7 mouse cellular contexts compared by ENCODE assay signal in genomic region chrX:155337905-155338721, GRCm38 (mm10). TPM values are rescaled to one million over a fixed set of nuclear protein-coding genes. Genes with fewer than 3 reads are reported as not detected.
A peak's percentile ranks its signal among the peaks of the same experiment; 100 is the strongest.
DNase-seq lines count a peak whose midpoint lies in the region; ATAC-seq lines count a peak whose summit lies in the region.

No protein-coding gene starts in this region.

- H3K27me3 ChIP-seq in embryonic facial prominence, embryonic 10.5 days (replicated peaks; ENCODE audit: low read depth, poor library complexity, severe bottlenecking): no peaks in the 10 kb centered on the region
- no peaks in the 10 kb centered on the region for H3K27me3 ChIP-seq in limb, embryonic 13.5 days
- H3K27me3 ChIP-seq in midbrain, embryonic 16.5 days (ENCODE audit: control insufficient read depth, insufficient read depth, low read depth, low read length): no peaks in the 10 kb centered on the region

- WGBS in embryonic facial prominence, embryonic 10.5 days: 18% methylated on average over 49 of the region's 49 CpGs
- 13% methylated on average over 49 of the region's 49 CpGs for WGBS in limb, embryonic 13.5 days
- 21% methylated on average over 45 of the region's 49 CpGs for WGBS in midbrain, embryonic 16.5 days

- peak overlapping the region; percentile 67 for H3K4me3 ChIP-seq in embryonic facial prominence, embryonic 10.5 days
- H3K4me3 ChIP-seq in limb, embryonic 13.5 days: peak overlapping the region; percentile 59
- H3K4me3 ChIP-seq in midbrain, embryonic 16.5 days (ENCODE audit: low read depth, low read length): peak overlapping the region; percentile 58

- H3K4me2 ChIP-seq in limb, embryonic 13.5 days (replicated peaks): peak overlapping the region; percentile 55
- H3K4me2 ChIP-seq in midbrain, embryonic 16.5 days (ENCODE audit: low read length): peak overlapping the region; percentile 66

- no peaks in the 10 kb centered on the region for H3K4me1 ChIP-seq in embryonic facial prominence, embryonic 10.5 days
- no peaks in the 10 kb centered on the region for H3K4me1 ChIP-seq in limb, embryonic 13.5 days
- H3K4me1 ChIP-seq in midbrain, embryonic 16.5 days (ENCODE audit: control insufficient read depth, insufficient read depth, low read length): peaks cover 2% of the 10 kb centered on the region; the same call in 1 of the 2 replicates

- peak overlapping the region; percentile 71 for H3K9ac ChIP-seq in limb, embryonic 13.5 days
- H3K9ac ChIP-seq in midbrain, embryonic 16.5 days (ENCODE audit: low read depth, low read length): peak overlapping the region; percentile 66

- no peaks in the 10 kb centered on the region for H3K9me3 ChIP-seq in embryonic facial prominence, embryonic 10.5 days
- no peaks in the 10 kb centered on the region for H3K9me3 ChIP-seq in limb, embryonic 13.5 days
- H3K9me3 ChIP-seq in midbrain, embryonic 16.5 days (replicated peaks; ENCODE audit: control insufficient read depth, low read length, poor library complexity, severe bottlenecking): no peaks in the 10 kb centered on the region

- H3K36me3 ChIP-seq in embryonic facial prominence, embryonic 10.5 days (replicated peaks): peaks cover 9% of the 10 kb centered on the region
- H3K36me3 ChIP-seq in limb, embryonic 13.5 days: no peaks in the 10 kb centered on the region
- no peaks in the 10 kb centered on the region for H3K36me3 ChIP-seq in midbrain, embryonic 16.5 days (ENCODE audit: control insufficient read depth, insufficient read depth, low read length)

- ATAC-seq in limb, embryonic 13.5 days (ENCODE audit: low FRiP score, low read depth): peak; percentile 97
- peak; percentile 99 for ATAC-seq in midbrain, embryonic 16.5 days

- peak; percentile 91 for DNase-seq in adrenal gland, postnatal 14 days
- DNase-seq in embryonic facial prominence, embryonic 10.5 days (ENCODE audit: low spot score): peak; percentile 90
- peak; percentile 98 for DNase-seq in heart, adult 11 months
- DNase-seq in kidney, adult 18-20 months: peak; percentile 78
- DNase-seq in spleen, postnatal 10 days (ENCODE audit: low spot score in 2 of 2): peak; percentile 51 to 87

- H3K27ac ChIP-seq in embryonic facial prominence, embryonic 10.5 days (replicated peaks): peak overlapping the region; percentile 87
- H3K27ac ChIP-seq in limb, embryonic 13.5 days: peak overlapping the region; percentile 76
- H3K27ac ChIP-seq in midbrain, embryonic 16.5 days (ENCODE audit: low read length): 0 out of 2 replicates have a peak overlapping the region, but pooled peaks have one; percentile 22

RNA-seq across cellular contexts. Expression of gene Prdx4, which starts 2.4 kb away (rescaled TPM):
- 47.3 and 67.1 TPM in 2 replicates for total RNA-seq in adrenal gland, postnatal 14 days (2021)
- 248 and 256 TPM in 2 replicates for polyA plus RNA-seq in embryonic facial prominence, embryonic 10.5 days (2016; fragmentation: Nextera tagmentation; extraction: Ambion mirVana)
- polyA plus RNA-seq in limb, embryonic 13.5 days (2015; fragmentation: Nextera tagmentation; extraction: Ambion mirVana): 304 and 306 TPM in 2 replicates
- polyA plus RNA-seq in midbrain, embryonic 16.5 days (2015; fragmentation: Nextera tagmentation; extraction: Ambion mirVana): 79.1 and 82.7 TPM in 2 replicates

Comparison
In these comparisons a context has a peak if more than half of its experiments do, and no peak if none do; other contexts are left out.
1. Peak in every context shown above with its lines: DNase-seq, ATAC-seq, H3K4me3 ChIP-seq and H3K27ac ChIP-seq.
2. H3K27ac ChIP-seq: peak in every context shown above with its lines; median percentile 87 in embryonic facial prominence, embryonic 10.5 days; 76 in limb, embryonic 13.5 days; 22 in midbrain, embryonic 16.5 days.